Mouse (Mus musculus): Measurements from ENCODE around the gene Cep19.

- no peak for TF ChIP-seq POLR2A (IDR thresholded peaks at IDR 0.05; ENCODE audit: insufficient read length, low read depth)
- TF ChIP-seq MAX (IDR thresholded peaks at IDR 0.05; ENCODE audit: low read depth), result no peak
- TF ChIP-seq E2F4 (IDR thresholded peaks at IDR 0.05; ENCODE audit: insufficient read depth), result no peak
- TF ChIP-seq TCF12 (IDR thresholded peaks at IDR 0.05; ENCODE audit: insufficient read depth, poor library complexity, severe bottlenecking), result no peak
- TF ChIP-seq USF1 (IDR thresholded peaks at IDR 0.05; ENCODE audit: low read depth), result no peak
- TF ChIP-seq SRF (IDR thresholded peaks at IDR 0.05; ENCODE audit: control insufficient read depth, insufficient read length, low read depth), result no peak
- TF ChIP-seq POLR2AphosphoS2 (IDR thresholded peaks at IDR 0.05; ENCODE audit: insufficient read length, low read depth), result no peak
- no peak for TF ChIP-seq MYOG (IDR thresholded peaks at IDR 0.05; ENCODE audit: control insufficient read depth in 1 of 3, insufficient read depth in 1 of 3, insufficient read length in 2 of 3, low read depth in 2 of 3)
- no peak for TF ChIP-seq REST (IDR thresholded peaks at IDR 0.05; ENCODE audit: insufficient read depth, insufficient read length)
These were observed 15.5 kb downstream of the Cep19 start for GRCm38 (mm10) chr16:32114968-32115695.

Data from myocyte (in vitro differentiated cells).